Mouse (Mus musculus): ENCODE data around the gene Ptk6.
"Not testable (repeated sequence)": the region's sequence is repeated elsewhere in the genome, so short reads cannot be mapped to it uniquely, and the experiment has no call there.

Ptk6 gene

DNA sequence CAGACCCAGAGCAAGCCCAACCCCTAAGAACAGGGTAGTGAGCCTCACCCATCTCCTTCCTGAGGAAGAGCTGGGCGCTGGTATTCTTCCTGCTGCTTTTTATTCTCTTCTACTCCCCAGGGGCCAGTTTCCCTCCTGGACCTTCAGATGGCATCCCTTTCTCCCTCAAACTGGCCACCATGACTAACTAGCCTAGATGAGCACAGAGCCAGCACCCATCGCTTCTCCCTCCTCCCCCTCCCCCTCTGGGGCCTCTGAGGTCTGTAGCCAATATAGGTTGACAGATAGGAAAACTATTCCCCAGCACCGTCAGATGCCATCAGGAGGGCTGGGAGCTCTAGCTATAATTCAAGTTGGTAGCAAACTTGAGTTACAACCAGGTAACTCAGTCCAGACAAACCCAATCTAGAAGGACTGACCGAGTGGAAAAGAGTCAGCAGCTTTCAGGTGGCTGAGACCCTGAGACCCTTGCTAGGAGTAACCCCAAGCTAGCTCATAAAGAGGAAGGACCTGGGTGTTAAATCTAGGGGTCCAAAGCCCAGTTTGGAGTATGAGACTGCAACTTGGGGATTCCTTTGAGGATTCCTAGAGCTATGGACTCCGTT lies 16.4 kb upstream of the Ptk6 start:
- no peak for DNase-seq (ENCODE audit: low spot score)

- DNase-seq (ENCODE audit: low spot score): no peak
Measured at GRCm38 (mm10) chr2:181216037-181216436, 13.4 kb upstream of the Ptk6 start.

- no peak for DNase-seq (ENCODE audit: low spot score)
Measured at GRCm38 (mm10) chr2:181213021-181213445, 10.4 kb upstream of the Ptk6 start, which contains the start of gene Srms. TSS of gene Srms (minus strand) at chr2:181213185.

DNA sequence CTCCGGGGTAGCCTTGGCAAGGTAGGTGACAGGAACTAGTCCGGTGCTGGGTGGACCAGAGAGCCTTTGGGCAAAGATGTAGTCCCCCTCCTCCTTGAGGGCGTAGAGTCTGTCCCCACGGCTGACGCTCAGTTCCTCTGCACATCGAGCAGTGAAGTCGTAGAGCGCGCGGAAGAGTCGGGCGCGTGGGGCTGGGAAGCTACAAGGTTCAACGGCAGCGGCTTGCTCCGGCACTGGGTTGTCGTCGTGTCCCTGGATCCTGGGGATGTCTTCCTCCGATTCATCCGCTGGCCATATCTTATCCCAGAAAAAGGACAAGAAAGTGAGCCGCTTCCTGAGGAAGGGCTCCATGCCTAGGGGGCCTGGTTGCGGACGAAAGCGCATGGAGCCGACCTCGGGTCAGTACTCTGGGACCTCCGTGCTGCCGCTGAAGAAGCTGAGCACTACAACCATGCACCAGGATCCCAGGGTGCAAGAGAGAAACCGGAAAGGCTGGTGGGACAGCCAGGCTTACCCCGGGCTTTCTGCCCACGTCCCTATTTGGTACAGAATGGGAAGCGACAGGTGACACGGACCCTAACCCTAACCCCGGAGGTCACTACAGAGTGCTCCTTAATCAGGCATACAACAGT lies 9.9 kb upstream of the Ptk6 start:
- no peak for DNase-seq (ENCODE audit: low spot score)

DNA sequence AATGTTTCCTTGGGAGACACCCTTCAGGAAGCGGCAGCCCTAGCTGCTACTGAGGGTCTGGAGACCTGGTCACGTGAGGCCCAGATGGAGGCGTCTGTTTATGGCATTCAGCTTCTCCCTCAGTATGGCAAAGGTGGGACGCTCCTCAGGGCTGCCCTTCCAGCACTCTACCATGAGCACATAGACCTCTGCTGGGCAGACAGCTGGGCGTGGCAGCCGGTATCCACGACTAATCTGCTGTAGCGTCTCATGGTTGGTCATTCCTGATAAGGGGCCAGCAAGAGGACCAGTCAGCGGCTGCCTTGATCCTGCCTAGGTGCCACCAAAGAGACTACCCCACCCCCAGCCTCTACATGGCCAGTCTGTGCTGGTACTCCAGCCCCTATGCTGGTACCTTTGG lies 3.5 kb upstream of the Ptk6 start:
- no peak for DNase-seq (ENCODE audit: low spot score)

DNA sequence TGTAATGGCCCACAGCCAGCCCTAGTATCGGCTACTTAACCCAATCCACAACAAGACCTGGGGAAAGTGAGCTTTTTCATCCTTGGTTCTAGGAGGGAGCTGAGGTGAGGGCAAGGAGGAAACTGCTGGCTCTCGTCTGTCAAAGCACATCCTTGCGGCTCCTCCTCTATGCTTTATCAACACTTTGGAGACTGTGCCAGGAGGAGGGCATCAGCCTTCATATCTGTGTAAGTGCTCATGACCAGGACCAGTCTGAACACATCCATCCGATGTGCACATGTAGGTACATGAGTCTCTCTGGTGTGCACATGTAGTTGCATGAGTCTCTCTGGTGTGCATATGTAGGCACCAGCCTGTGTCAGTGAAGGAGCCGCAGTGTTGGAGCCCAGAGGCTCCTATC lies 3.1 kb upstream of the Ptk6 start:
- DNase-seq (ENCODE audit: low spot score): no peak

DNA sequence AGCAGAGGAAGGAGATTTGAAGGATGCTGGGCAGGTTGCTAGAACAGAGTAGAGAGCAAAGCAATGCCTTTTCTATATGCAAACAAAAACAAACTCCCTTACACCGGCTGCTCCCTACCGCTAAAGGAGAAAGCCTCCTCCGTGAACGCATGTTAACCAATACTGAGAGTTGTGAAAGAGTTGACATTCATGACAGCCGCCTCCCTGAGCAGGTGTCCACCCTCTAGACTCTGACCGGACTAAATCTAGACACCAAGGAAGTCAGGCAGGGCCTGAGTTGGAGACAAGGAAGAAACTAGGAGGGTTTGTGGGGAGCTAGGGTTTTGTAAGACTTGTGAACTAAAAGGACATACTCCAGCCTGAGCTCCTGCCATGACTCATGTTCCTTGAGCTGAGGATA lies 297 bp upstream of the Ptk6 start:
- no peak for DNase-seq (ENCODE audit: low spot score)

GRCm38 (mm10) chr2:181201606-181202005 lies 983 bp downstream of the Ptk6 start:
- no peak for DNase-seq (ENCODE audit: low spot score)

DNA sequence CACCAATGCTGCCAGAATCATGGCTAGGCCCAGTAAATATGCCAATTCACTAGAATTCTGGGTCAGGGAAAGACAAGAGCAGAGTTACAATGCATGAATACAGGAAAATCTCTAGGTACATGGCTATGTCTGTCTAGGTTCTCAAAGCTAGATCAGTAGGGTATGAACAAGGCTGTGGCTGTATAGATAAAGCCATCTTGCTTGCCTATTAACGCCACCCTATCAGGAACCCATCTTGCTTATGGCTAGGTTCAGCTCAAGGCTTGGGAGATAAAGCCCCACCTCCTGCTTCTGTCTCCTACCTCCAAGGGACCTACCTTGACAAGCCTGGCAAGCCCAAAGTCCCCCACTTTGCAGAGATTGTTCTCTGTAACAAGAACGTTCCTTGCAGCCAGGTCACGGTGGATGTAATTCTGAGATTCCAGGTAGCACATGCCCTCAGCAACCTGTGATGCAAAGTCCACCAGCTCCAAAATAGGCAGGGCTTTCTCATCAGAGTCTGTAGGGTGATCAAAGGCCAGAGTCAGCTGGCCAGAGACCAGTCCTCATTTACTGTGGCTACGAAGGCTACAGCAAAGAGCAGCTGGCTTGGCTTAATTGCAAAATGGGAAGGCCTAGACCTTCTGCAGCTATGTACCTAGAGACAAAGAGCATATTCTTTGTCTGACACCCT lies 5.8 kb downstream of the Ptk6 start:
- no peak for DNase-seq (ENCODE audit: low spot score)

- no peak for DNase-seq (ENCODE audit: low spot score)
Measured at GRCm38 (mm10) chr2:181193044-181193443, 9.5 kb downstream of the Ptk6 start.

GRCm38 (mm10) chr2:181191936-181192335 lies 10.7 kb downstream of the Ptk6 start:
- DNase-seq (ENCODE audit: low spot score): no peak

- not testable (repeated sequence) for DNase-seq (ENCODE audit: low spot score)
Measured at GRCm38 (mm10) chr2:181191385-181191784, 11.2 kb downstream of the Ptk6 start.

- DNase-seq (ENCODE audit: low spot score): no peak
Measured at GRCm38 (mm10) chr2:181189321-181189720, 13.3 kb downstream of the Ptk6 start.

DNA sequence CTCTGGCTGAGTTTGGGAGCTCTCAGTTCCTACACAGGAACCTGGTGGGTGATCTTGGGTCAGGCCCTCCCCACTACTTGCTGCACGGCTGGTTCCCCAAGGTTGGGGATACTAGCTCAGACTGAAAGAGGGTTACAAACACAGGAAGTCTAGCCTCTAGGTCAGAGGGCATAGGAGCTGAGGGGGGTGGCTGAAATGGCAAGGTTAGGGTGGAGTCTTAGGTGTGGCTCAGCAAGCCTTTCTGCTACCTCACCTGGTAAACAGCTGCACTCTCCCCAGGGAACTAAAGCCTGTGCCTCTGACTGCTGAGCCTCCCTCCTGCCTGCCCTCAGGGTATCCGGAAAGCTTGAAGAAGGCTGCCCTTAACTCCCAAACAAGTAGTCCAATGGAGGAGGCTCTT lies 13.9 kb downstream of the Ptk6 start:
- no peak for DNase-seq (ENCODE audit: low spot score)

GRCm38 (mm10) chr2:181187121-181188000 lies 15.2 kb downstream of the Ptk6 start, which contains the start of gene Ppdpf:
TSS of gene Ppdpf (plus strand) at chr2:181187247.
- peak; percentile 75 for DNase-seq (ENCODE audit: low spot score)

DNA sequence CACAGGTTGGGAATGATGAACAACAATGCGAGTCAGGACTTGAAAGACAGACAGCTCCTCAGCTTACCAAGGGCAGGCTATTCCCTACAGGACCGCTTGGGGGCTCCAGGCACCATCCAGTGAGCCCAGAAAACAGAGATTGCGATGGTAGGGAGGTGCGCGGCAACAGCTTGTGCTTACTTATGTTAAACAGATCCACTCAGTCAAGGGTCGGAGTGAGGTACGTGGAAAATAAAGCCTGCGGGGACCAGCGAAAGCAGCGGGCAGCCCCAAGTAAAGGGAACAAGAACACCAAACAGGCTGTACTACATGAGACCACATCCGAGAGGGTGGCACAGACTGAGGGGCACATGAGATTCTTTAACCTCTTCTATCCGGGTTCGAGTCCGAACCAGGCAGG lies 16.0 kb downstream of the Ptk6 start:
- DNase-seq (ENCODE audit: low spot score): peak; percentile 86

GRCm38 (mm10) chr2:181180898-181181297 lies 21.7 kb downstream of the Ptk6 start:
- no peak for DNase-seq (ENCODE audit: low spot score)

DNA sequence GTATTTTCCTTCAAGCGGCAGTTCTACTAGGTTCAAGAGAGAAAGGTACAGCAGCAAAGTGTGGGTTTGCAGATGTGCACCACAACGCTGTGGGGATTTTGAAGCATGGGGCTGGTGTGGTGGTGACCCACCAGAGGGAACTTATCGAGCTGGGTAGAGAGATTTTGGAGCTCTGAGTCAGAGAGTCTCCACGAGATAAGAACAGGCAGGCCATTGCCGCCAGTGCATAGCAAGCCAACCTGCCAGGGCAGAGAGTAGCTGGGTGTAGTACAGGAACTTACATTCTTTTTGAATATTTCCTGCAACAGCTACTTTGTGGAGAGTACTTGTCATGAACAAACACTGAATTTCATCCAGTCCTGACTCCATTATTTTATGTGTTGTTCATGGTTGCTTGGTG lies 24.1 kb downstream of the Ptk6 start:
- no peak for DNase-seq (ENCODE audit: low spot score)

- DNase-seq (ENCODE audit: low spot score): no peak
Measured at GRCm38 (mm10) chr2:181178015-181178414, 24.6 kb downstream of the Ptk6 start.

DNA sequence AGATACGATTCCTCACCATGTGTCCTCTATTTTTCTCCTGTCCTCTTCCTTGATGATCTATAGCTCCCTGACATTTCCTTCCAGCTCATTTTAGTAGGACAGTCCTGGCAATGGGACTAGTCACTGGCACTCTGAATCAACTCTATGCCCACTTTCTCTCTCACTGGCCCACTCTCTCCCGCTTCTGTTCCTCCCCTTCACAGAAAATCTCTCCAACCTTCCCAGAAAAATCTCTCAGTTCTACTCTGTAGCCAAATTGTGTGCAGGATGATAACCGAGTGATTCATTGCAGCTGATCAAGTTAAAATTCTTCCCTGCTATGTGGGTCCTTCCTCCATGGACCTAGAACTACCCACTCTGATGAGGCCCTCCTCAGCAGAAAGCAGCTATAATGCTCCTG lies 27.9 kb downstream of the Ptk6 start:
- no peak for DNase-seq (ENCODE audit: low spot score)

- no peak for DNase-seq (ENCODE audit: low spot score)
Measured at GRCm38 (mm10) chr2:181166469-181166868, 36.1 kb downstream of the Ptk6 start.

GRCm38 (mm10) chr2:181160821-181161220 lies 41.8 kb downstream of the Ptk6 start:
- no peak for DNase-seq (ENCODE audit: low spot score)
